Mouse (Mus musculus) embryonic facial prominence, embryonic 14.5 days (tissue): Measurements from ENCODE around the gene Abcg2. TPM values are rescaled to one million over a fixed set of nuclear protein-coding genes. Genes with fewer than 3 reads are reported as not detected.

Source experiments
- ATAC-seq: fragments of 200-750 bp; cut with Nextera tagmentation; 2 replicates; pipeline ENCODE4 v1.8.0; 2017; ENCODE audit warnings: low read depth, moderate number of reproducible peaks, moderate TSS enrichment
- DNase-seq: peaks from one replicate; pipeline ENCODE4 v3.0.0-alpha.2; 2015; ENCODE audit warnings: low spot score
- H3K27ac ChIP-seq: fragments of 300-500 bp; sonication (generic); replicated peaks from 2 replicates; pipeline ENCODE4 v1.5.1; 2014; ENCODE audit warnings: low read depth, mild to moderate bottlenecking, low read length, moderate library complexity
- H3K27me3 ChIP-seq: fragments of 300-500 bp; sonication (generic); replicated peaks from 2 replicates; pipeline ENCODE4 v1.6.1; 2014; ENCODE audit warnings: low read length; ENCODE audit not compliant: control insufficient read depth, insufficient read depth
- H3K36me3 ChIP-seq: fragments of 300-500 bp; sonication (generic); 2 replicates; pipeline ENCODE4 v1.6.1; 2014; ENCODE audit warnings: low read length, mixed read lengths; ENCODE audit not compliant: control insufficient read depth, insufficient read depth
- H3K4me1 ChIP-seq: fragments of 300-500 bp; sonication (generic); 2 replicates; pipeline ENCODE4 v1.6.1; 2014; ENCODE audit warnings: antibody characterized with exemption, low read length; ENCODE audit not compliant: control insufficient read depth, insufficient read depth
- H3K4me2 ChIP-seq: fragments of 300-500 bp; sonication (generic); 2 replicates; pipeline ENCODE4 v1.6.1; 2014; ENCODE audit warnings: low read depth, mild to moderate bottlenecking, low read length, moderate library complexity, mixed read lengths
- H3K4me3 ChIP-seq: fragments of 300-500 bp; sonication (generic); 2 replicates; pipeline ENCODE4 v1.5.1; 2014; ENCODE audit warnings: low read depth, mild to moderate bottlenecking, low read length
- H3K9ac ChIP-seq: fragments of 300-500 bp; sonication (generic); 2 replicates; pipeline ENCODE4 v1.6.1; 2014; ENCODE audit warnings: low read depth, mild to moderate bottlenecking, low read length, moderate library complexity, mixed read lengths
- H3K9me3 ChIP-seq: fragments of 300-500 bp; sonication (generic); 2 replicates; pipeline ENCODE4 v1.6.1; 2016; ENCODE audit warnings: low read length; ENCODE audit not compliant: control insufficient read depth
- WGBS: fragments of 180-500 bp; shearing (Covaris S2); extraction: QIAGEN DNeasy Blood & Tissue Kit; methylation state at CpG from one replicate; pipeline ENCODE4 v1.1.7; 2014; 5-methylcytosine and 5-hydroxymethylcytosine counted together
- polyA plus RNA-seq: library from polyadenylated mRNA; unstranded; fragments of >200 nt; fragmentation: Nextera tagmentation; extraction: Ambion mirVana; gene quantifications from 2 replicates; pipeline ENCODE4 v1.2.1, GENCODE M21; 2014

Gene Abcg2
- polyA plus RNA-seq, 1 experiment from 2014 or later: 56.8 TPM

- 71% methylated on average over 4 of the region's 4 CpGs for WGBS
- no peak overlapping the region for H3K4me2 ChIP-seq
- no peaks in the 10 kb centered on the region for H3K36me3 ChIP-seq
- peak; percentile 75; the same call in 1 of the 2 replicates for ATAC-seq
- DNase-seq: no peak
- no peak overlapping the region for H3K27ac ChIP-seq
- no peaks in the 10 kb centered on the region for H3K27me3 ChIP-seq
- peaks cover 11% of the 10 kb centered on the region; the same call in 1 of the 2 replicates for H3K9me3 ChIP-seq
- no peak overlapping the region for H3K9ac ChIP-seq
- no peaks in the 10 kb centered on the region for H3K4me1 ChIP-seq
- no peak overlapping the region for H3K4me3 ChIP-seq
Observed at GRCm38 (mm10) chr6:58610760-58611654, 26.7 kb downstream of the Abcg2 start.

- no peak for DNase-seq
- 75% methylated on average over 5 of the region's 5 CpGs for WGBS
Observed at GRCm38 (mm10) chr6:58624126-58624525, 39.8 kb downstream of the Abcg2 start.

GRCm38 (mm10) chr6:58629238-58629637 lies 44.9 kb downstream of the Abcg2 start:
- no peak overlapping the region for H3K9ac ChIP-seq
- H3K9me3 ChIP-seq: no peaks in the 10 kb centered on the region
- H3K4me3 ChIP-seq: no peak overlapping the region
- DNase-seq: no peak
- ATAC-seq: no peak
- WGBS: 88% methylated on average over 2 of the region's 2 CpGs
- no peaks in the 10 kb centered on the region for H3K4me1 ChIP-seq
- H3K27me3 ChIP-seq: no peaks in the 10 kb centered on the region
- H3K27ac ChIP-seq: no peak overlapping the region
- H3K4me2 ChIP-seq: no peak overlapping the region
- H3K36me3 ChIP-seq: no peaks in the 10 kb centered on the region

More at GRCm38 (mm10) chr6:58624126-58624525, 39.8 kb downstream of the Abcg2 start:
- H3K27ac ChIP-seq: no peak overlapping the region
- H3K9me3 ChIP-seq: no peaks in the 10 kb centered on the region
- no peaks in the 10 kb centered on the region for H3K36me3 ChIP-seq
- no peak for ATAC-seq
- H3K9ac ChIP-seq: no peak overlapping the region
- H3K4me1 ChIP-seq: no peaks in the 10 kb centered on the region
- no peak overlapping the region for H3K4me3 ChIP-seq
- H3K4me2 ChIP-seq: no peak overlapping the region
- H3K27me3 ChIP-seq: no peaks in the 10 kb centered on the region

- no peak overlapping the region for H3K4me3 ChIP-seq
- H3K9me3 ChIP-seq: no peaks in the 10 kb centered on the region
- H3K4me1 ChIP-seq: no peaks in the 10 kb centered on the region
- no peaks in the 10 kb centered on the region for H3K36me3 ChIP-seq
- no peak for ATAC-seq
- DNase-seq: no peak
- H3K4me2 ChIP-seq: no peak overlapping the region
- whole genome bisulfite sequencing: 79% methylated on average over 3 of the region's 3 CpGs
- no peak overlapping the region for H3K9ac ChIP-seq
- H3K27ac ChIP-seq: no peak overlapping the region
- H3K27me3 ChIP-seq: no peaks in the 10 kb centered on the region
Observed at GRCm38 (mm10) chr6:58632419-58632818, 48.1 kb downstream of the Abcg2 start.

GRCm38 (mm10) chr6:58633731-58634130 lies 49.4 kb downstream of the Abcg2 start:
- WGBS: 83% methylated on average over 4 of the region's 4 CpGs

GRCm38 (mm10) chr6:58638566-58638965 lies 54.2 kb downstream of the Abcg2 start:
- H3K36me3 ChIP-seq: no peaks in the 10 kb centered on the region
- H3K27me3 ChIP-seq: no peaks in the 10 kb centered on the region
- H3K4me2 ChIP-seq: no peak overlapping the region
- no peak for DNase-seq
- H3K9ac ChIP-seq: no peak overlapping the region
- H3K9me3 ChIP-seq: no peaks in the 10 kb centered on the region
- ATAC-seq: no peak
- H3K4me1 ChIP-seq: peaks cover 8% of the 10 kb centered on the region
- H3K27ac ChIP-seq: no peak overlapping the region
- H3K4me3 ChIP-seq: no peak overlapping the region

More at GRCm38 (mm10) chr6:58633731-58634130, 49.4 kb downstream of the Abcg2 start:
- H3K4me1 ChIP-seq: no peaks in the 10 kb centered on the region
- no peaks in the 10 kb centered on the region for H3K27me3 ChIP-seq
- no peak overlapping the region for H3K4me2 ChIP-seq
- ATAC-seq (no peak), DNase-seq (no peak)
- no peak overlapping the region for H3K9ac ChIP-seq
- no peak overlapping the region for H3K4me3 ChIP-seq
- H3K36me3 ChIP-seq: no peaks in the 10 kb centered on the region
- H3K9me3 ChIP-seq: no peaks in the 10 kb centered on the region
- no peak overlapping the region for H3K27ac ChIP-seq

- H3K36me3 ChIP-seq: no peaks in the 10 kb centered on the region
- WGBS: 92% methylated on average over 2 of the region's 2 CpGs
- ATAC-seq: no peak
- H3K27me3 ChIP-seq: no peaks in the 10 kb centered on the region
- peaks cover 8% of the 10 kb centered on the region for H3K4me1 ChIP-seq
- H3K9ac ChIP-seq: no peak overlapping the region
- H3K4me3 ChIP-seq: no peak overlapping the region
- H3K9me3 ChIP-seq: no peaks in the 10 kb centered on the region
- DNase-seq: no peak
- no peak overlapping the region for H3K4me2 ChIP-seq
- H3K27ac ChIP-seq: no peak overlapping the region
Observed at GRCm38 (mm10) chr6:58639391-58639790, 55.1 kb downstream of the Abcg2 start.

GRCm38 (mm10) chr6:58640333-58641018 lies 56.2 kb downstream of the Abcg2 start:
- Histone ChIP-seq H3K36me3 (no peaks in the 10 kb centered on the region), H3K27me3 (no peaks in the 10 kb centered on the region), H3K9ac (peak overlapping the region; percentile 74), H3K9me3 (no peaks in the 10 kb centered on the region), H3K27ac (no peak overlapping the region; the same call in 1 of the 2 replicates), H3K4me1 (peaks cover 8% of the 10 kb centered on the region), H3K4me2 (peak overlapping the region; percentile 84), H3K4me3 (peak overlapping the region; percentile 63)
- peak; percentile 98 for ATAC-seq
- peak; percentile 88 for DNase-seq
- WGBS: under 1% methylated on average over 39 of the region's 50 CpGs
